Mouse (Mus musculus): ENCODE data around the gene Kcne3.

GRCm38 (mm10) chr7:100216601-100217565, 40.6 kb downstream of the Kcne3 start:
- TF ChIP-seq CHD2 (IDR thresholded peaks at IDR 0.05; ENCODE audit: low read depth, low read length) (no peak), ZNF384 (IDR thresholded peaks at IDR 0.05; ENCODE audit: low read depth, low read length) (no peak), HCFC1 (IDR thresholded peaks at IDR 0.05; ENCODE audit: borderline replicate concordance, insufficient read depth, low read length) (no peak), ZC3H11A (IDR thresholded peaks at IDR 0.05; ENCODE audit: borderline replicate concordance, low read depth, low read length) (no peak), MAFK (IDR thresholded peaks at IDR 0.05; ENCODE audit: insufficient read depth, low read depth, low read length) (no peak)

Measured in ES-E14 (cell line).